Mouse (Mus musculus) brain, embryonic 14.5 days (tissue): ENCODE measurements around the gene Arel1.

ENCODE experiments used
- CTCF ChIP-seq: fragments of 200-500 bp; IDR thresholded peaks from 2 replicates; pipeline ENCODE4 v1.5.1; 2012; ENCODE audit warnings: inconsistent platforms, mild to moderate bottlenecking, moderate library complexity, borderline replicate concordance; ENCODE audit not compliant: insufficient read depth, insufficient read length; ENCODE audit errors: extremely low read depth
- POLR2A ChIP-seq: fragments of 200-500 bp; IDR thresholded peaks from 2 replicates; pipeline ENCODE4 v1.6.1; 2012; ENCODE audit warnings: mild to moderate bottlenecking, inconsistent platforms, borderline replicate concordance; ENCODE audit not compliant: poor library complexity, insufficient read depth, insufficient read length, severe bottlenecking; ENCODE audit errors: extremely low read depth

GRCm38 (mm10) chr12:84958794-84959356 is 11.8 kb downstream of the Arel1 start:
- TF ChIP-seq POLR2A (no peak), CTCF (no peak)
